Mouse (Mus musculus) ovary, postnatal 14 days (tissue): ENCODE measurements around the gene Dolpp1.

ENCODE experiments used
- DNase-seq: peaks from one replicate; pipeline ENCODE4 v3.0.0; 2022; ENCODE audit warnings: low spot score

The Dolpp1 gene

DNA sequence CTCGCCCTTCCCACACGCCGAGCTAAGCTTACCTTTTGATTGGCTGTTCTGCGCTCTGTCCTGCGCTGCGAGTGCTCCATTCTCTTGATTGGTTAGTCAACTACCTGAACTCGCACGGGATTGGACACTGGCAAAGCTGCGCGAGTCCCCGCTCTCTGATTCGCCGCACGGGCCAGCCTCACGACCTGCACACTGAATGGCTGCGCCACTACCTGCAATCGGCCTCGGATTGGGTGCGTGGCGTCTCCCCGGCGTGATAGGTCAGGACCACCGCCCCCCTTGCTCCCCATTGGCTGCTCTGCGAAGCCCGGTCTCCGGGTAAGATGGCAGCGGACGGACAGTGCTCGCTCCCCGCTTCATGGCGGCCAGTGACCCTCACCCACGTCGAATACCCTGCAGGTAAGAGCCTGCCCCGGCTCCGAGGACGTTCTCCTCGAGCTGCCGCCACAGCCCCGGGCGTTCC, at the start of gene Dolpp1:
TSS of gene Dolpp1 (plus strand) at position 141 of the 463 bp plus-strand sequence.
- peak; percentile 93 for DNase-seq

DNA sequence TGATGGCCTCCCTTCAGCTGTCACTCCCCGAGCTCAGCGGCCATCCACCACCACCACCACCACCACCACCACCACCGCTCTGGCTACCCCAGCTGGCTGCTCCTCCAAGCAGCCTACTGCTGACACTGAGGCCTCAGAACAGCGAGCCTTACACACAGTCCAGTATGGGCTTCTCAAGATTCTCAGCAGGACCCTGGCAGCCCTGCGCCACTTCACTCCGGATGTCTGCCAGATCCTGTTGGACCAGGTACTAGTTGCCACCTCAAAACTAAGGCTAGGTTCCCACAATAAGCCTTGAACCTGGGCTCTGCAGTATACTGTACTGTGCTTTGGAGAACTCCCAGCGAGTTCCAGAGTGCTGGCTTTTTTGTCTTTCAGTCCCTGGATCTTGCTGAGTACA, 49.5 kb upstream of the Dolpp1 start:
- DNase-seq, result no peak

DNA sequence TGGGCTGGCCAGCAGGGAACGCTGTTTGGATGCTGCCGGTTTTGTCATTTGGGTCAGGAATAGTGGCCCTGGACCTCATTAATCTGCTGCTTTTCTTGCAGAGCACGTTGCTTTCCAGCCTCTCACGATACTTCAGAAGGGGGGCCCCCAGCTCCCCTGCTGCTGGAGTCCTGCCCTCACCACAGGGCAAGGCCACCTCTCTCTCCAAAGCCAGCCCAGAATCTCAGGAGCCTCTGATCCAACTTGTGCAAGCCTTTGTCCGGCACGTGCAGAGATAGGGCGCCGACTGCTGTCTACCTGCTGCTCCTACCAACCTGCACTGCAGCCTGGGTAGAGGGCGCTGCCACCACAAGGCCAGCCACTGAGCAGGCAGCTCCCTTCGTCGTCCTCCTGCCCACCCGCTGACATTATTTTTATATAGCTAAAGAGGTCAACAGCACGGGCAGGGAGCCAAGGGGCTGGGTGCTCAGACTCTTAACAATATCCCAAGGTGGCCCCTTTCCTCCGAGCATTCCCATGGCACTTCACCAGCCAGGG, 48.4 kb upstream of the Dolpp1 start:
- DNase-seq, result no peak

DNA sequence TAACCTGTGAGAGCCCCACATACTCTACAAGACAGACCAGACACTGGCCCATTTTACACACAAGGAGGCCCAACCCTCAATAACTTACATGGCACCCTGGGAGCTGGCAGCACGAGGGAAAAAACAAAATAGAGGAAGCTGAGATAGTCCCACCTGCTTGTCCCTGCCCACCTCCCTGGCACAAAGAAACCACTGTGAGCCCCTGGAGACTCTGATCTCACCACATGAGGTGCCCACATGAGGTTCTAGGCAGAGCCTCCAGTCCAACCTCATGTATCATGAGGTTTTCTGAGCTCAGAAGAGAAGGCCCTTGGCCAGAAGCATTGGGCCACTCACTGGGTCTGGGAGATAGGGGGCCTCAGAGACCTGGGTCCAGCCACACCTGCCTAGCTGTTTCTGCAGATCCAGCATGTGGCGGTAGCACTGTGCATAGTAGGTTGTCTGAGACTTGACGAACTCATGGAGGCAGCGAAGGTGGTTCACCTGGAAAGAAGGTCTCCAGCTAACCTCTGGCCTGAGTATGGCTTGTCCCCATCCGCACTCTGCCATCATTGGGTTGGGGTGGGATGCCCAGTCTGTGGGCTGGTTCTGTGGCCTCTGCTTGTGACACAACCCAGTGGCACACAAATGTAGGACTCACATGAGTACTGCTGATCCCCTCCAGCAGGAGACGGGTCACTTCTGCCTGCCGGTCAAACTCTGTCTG, 45.9 kb upstream of the Dolpp1 start:
- no peak for DNase-seq

DNA sequence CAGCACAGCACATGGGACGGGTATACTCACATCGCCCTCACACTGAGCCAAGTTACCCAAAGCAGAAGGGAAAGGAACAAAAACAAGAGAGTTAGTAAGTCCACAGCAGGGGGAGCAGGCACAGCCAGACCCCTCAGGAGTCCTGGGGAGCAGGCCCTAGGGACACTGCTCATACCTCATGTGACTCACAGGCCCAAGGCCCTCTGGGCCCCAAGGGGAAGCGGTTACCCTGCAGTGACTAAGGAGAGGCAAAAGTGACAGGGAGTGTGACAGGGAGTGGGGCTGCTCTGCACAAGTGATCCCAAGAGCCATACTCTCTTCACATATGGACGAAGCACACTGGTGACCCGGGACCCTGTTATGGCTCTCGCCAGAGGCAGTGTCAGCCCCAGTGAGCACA, 42.9 kb upstream of the Dolpp1 start:
- DNase-seq, result no peak

DNA sequence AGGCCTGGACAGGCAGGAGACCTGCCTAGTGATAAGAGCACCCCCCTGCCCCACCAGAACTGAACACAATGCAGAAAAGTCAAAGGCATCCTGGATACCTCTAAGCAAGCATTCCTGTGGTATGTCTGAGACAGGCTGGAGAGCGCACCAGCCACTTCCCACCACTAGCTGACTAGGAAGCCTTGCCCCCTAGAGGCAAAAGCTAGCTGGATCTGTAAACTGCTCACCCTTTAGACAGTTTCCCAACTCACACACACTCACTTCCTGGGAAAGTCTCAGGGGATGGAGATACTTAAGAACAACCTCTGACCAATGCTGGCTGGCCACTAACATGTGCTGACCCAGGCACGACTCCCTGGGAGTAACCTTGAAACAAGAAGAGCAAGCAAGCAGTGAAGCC, 40.9 kb upstream of the Dolpp1 start:
- DNase-seq, result no peak

DNA sequence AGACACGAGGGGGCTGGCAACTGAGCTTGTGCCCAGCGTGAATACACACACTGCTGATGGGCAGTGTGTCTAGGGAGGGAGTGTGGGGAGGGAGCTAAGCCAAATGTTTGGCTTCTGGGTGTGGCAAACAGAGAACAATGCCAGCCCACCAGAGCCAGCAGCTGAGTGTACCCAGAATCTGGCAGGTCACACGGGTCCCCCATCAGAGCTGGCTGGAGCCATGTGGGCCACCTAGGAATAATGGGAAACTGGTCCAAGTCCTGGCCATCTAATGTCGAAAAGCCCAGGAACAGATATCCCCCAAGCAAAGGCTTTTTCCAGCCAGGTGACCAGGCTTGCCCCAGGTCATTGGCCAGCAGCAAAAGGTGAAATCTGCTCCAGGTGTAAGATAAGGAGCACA, 36.2 kb upstream of the Dolpp1 start:
- no peak for DNase-seq

DNA sequence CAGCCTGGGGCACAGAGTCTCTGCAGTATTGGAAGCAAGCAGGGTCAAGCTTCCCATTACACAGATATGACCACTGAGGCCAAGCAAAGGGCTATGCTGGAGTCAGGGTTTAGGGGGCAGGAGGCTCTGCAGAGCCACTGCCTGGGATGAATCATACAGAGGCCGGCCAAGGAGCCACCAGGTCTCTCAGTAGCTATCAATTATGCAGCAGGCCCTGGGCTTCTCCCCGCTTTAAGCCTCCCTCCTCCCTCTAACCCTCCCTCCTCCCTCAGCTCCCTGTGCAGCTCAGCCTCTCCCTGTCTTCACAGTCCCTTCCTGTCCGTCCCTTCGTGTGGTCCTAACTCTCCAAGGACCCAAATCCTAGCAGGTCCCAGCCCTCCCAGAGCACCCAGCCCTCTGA, 35.8 kb upstream of the Dolpp1 start:
- no peak for DNase-seq

DNA sequence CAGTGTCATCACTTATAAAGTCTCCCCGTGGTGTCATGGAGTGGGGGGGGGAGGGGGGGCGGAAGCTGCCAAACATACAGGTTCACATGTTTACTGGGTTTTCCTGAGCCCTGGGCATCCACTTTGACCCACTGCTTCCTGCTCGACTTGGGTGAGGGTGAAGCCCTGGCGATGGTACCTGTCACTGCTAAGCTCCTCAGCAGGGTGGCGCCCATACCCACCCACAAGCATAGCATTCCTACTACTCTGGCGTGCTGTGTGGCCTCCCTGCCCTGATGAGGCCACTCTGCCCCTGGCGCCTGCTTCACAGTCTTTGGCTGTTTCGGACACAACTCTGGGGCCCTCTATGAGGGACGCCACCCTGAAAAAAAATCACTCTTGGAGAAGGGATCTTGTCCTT, 35.1 kb upstream of the Dolpp1 start:
- DNase-seq, result no peak

DNA sequence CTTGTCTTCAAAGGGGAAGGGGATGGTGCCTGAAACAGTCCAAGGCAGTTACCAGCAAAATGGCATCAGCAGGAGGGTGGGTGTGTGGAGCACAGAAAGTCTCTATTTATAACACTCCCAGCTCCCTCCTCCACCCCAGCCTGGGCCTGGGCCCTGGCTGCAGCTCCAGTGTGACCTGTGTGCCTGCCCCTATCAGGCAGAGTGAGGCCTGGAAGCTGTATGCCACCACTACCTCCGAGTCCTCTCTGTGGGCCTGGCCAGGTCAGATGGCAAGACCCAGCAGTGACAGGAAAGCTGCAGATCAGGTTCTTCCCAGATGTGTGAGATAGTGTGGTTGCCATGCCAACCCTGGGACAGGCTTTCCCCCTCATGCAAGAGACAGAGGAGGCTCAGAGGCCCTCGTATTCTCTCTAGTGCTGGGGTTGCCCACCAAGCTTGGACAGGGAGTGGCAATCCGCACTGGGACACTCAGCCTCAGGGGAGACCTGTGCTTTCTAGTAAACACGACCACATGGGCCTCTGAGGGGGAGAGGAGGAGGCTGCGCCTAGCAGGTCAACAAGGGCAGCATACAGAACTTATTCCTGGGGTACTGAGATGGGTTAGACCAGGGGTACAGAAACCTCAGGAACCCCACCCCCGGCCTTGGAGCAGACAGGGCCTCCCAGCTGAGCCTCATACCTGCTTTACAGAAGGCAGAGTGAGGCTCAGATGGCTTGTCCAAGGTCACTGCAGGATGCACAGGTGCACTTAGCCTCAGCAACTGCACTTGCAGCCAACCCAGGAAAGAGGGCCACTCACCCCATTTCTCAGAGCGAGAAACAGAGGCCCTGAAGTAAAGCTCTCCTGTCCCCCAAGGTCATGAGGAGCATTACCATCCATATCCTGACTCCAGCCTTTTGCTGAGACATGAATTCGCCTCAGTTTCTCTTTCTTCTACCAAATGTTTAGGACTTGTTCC, 34.2 kb upstream of the Dolpp1 start:
- DNase-seq, result no peak

DNA sequence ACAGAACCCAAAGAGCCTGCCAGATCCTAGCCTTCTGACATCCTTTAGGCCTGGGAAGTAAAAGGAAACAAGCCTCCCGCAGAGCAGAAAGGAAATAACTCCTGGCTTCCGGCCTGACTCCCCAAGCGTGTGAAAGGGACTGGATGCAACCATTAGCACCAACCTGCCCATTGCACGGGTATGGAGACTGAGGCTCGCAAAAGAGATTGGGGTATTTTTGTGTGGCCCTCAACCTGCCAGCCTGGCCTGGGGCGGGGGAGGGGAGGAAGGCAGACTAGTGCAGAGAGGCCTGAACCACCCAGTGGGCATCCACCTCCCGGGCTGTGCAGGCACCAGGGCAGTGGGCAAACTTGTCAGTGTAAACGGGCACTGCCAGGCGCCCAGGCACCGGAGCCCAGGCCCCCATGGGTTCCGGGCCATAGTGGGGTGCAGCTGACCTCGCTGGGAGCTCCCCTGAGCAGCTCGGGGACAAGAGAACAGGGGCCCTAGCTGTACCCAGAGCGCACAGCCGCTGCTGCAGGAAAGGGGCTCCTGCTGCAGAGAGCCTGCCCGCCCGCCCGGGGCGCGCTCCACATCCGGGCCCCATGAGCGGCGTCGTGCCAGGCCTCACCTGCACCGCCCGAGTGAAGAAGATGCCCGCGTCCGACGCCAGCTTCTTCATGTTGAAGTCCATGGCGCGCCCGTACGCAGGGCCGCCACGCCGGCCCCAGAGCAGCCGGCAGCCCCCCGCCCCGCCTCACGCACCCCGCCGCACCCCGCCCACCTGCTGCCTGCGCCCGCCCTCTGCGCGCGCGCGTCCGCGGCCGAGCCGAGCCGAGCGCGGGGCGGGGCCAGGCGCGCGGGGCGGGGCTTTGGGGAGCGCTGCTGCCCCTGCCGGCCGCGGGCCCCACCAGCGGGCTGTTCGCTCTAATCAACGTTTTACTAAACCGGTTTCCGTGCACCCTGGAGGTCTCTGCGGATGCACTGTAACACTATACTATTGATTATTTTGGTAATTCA, 33.2 kb upstream of the Dolpp1 start, which contains the start of gene Sh3glb2:
TSS of gene Sh3glb2 (minus strand) at position 805 of the 999 bp plus-strand sequence.
- peak; percentile 78 for DNase-seq

DNA sequence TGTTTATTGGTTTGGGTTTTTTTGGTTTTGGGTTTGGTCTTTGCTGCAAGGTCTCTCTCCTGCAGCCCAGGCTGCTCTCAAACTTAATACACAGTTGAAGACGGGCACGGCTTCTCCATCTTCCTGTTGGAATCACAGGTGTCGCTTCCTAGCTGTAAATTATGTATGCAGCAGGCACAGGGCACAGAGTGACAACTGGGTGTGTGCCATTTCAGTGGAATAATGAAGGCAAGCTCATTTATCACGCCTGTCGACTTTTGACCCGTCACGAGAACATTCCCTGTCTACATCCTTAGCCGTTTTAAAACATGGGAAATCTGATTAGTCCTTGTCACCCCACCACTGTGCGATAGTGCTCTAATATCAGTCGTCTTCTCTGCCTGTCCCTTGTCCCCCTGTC, 31.4 kb upstream of the Dolpp1 start:
- no peak for DNase-seq

DNA sequence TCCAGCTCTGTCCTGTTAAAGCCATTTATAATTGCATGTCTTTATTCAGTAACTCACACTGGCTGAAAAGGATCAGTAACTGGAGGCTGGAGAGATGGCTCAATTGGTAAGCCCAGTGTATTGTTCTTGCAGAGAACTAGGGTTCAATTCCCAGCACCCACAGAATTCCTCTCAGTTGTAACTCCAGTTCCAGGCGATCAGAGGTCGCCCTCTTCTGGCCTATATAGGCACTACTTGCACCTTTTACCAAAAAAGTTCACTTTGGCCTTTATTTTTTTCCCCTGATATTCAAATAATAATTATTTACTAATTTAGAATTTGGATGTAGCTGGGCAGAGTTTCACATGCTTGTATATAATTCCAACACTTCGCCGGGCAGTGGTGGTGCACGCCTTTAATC, 29.2 kb upstream of the Dolpp1 start:
- no peak for DNase-seq

DNA sequence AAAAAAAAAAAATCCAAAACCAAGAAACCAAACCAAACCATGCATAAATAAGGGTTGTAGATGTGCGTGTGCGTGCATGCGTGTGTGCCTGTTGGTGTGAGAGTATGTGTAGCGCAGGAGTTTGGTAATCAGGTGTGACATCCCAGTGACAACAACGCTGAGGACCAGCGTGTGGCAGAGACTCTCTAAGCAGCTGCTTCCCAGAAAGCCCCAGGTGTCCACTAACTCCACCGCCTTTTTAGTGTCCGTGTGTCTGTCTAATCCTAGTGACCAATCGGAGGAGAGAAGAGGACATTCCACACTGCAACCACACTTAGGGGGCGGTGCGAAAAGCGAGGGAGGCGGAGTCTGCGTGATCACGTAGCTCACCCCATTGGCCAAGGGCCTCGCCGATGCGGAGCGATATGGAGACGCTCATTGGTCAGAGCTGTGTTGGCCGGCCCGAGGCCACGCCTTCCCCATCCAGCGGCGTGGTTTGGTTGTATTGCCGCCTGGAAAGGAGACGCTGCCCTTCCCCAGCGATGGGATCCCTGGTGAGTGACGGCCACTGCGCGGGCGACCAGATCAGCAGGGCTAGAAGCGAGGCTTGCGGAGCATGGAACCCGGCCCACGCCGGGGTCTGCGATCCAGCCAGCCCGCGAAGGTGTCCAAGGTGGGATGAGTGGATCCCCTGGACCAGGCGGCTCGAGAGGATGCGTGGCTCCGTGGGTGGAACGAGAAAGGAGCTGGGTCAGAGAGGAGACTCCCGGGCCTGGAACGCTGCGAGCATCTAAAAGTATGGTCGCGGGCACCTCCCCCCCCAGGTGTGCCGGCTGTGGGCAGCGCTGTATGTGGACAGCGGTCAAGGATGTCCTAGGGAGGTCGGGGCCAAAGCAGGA, 28.0 kb upstream of the Dolpp1 start, which contains the start of gene Miga2:
TSS of gene Miga2 (plus strand) at position 461 of the 878 bp plus-strand sequence.
- DNase-seq, result peak; percentile 97

DNA sequence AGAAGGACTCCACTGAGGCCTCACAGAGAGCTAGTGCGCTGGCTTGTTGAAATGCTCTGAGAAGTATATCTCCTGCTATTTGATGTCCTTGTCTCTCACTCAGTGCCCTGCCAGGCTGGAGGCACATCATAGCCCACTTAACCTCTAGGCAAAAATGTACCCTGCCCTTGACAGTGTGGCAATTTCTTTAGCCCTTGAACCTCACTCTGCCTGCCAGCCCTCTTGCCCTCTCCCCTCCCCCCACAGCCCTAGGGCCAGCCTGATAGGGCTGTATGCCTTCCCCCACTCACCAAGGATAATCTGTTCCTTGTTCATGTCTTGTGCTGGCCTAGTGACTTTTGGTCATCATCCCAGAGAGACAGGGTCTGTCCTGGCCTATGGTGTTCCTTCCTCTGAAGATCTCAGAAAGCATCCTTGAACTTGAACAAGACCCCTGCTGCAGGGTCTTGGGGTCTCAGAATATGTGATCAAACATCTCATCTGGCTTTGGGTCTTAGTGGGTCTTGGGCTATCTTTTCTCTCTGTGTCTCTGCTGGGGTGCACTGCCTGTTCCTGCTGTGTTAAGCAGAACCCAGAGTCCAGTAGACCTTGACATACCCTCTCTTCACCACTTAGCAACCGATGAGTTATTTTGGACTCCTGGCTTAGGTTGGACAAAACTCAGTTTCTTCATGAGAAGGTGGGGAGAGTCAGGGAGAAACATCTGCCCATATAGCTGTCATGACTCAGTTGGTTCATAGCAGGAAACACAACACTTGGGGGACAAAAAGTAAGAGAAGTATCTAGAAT, 26.6 kb upstream of the Dolpp1 start:
- no peak for DNase-seq

DNA sequence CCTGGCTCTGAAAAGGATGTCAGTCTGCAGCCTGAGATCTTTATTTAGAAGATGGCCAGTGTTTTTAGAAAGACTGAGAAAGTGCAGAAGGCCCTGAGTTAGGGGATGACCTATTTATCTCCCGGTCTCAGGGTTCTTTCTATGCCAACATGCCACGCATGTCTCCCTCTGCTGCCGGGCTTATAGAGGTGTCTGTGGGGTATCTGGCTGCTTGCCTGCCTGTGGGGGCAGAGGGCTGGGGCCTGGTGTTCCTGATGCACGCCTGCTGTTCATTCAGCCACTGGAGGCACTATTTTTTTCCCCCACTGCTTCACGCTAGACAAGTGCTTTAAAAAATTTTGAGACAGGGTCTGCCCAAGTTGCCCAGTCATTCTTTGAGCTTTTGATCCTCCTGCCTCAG, 25.9 kb upstream of the Dolpp1 start:
- no peak for DNase-seq

DNA sequence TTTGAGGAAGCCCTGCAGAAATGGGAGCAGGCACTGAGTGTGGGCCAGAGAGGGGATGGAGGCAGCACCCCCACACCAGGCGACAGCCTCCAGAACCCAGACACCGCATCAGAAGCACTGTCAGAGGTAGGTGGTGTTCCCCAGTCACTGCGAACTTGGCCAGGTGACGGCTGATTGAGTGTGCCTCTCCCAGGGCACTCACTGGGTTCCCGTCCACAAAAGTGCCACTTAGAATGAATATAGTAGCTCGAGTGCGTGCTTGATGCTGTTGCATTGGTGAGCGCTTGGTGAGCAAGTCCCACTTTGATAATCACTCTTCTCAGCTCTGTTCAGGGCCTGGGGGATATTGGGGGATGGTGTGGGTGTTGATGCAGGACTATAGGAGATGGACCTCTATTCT, 20.5 kb upstream of the Dolpp1 start:
- no peak for DNase-seq

DNA sequence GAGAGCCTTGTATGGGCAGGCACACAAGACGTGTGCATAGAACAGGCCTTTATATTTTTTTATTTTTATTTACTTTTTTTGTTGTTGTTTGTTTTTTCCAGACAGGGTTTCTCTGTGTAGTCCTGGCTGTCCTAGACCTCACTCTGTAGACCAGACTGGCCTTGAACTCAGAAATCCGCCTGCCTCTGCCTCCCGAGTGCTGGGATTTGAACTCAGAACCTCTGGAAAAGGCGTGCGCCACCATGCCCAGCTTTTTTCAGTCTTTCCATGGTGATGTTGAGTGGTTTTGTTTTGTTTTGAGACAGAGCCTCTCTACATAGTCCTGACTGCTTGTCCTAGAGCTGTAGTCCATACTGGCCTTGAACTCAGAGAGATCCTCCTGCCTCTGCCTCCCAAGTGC, 19.3 kb upstream of the Dolpp1 start:
- DNase-seq, result no peak

DNA sequence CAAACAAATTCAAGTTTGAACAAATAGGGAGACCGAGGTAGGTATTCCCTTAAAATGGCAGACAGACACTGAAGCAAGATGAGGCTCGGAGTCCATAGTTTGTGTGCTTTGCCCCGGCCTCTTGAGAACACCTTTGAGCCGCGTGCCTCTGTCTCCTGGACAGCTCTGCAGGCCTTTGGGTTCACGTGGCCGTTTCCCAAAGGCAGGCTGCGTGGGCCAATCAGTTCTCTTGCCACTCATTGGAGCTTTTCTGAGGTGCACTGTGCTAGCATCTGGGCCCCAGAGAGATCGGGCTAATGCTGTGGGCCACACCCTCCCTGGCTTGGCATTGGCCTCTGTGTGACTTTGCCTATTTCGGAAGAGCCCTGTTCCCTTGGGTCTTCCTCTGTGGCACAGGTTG, 16.2 kb upstream of the Dolpp1 start:
- no peak for DNase-seq

DNA sequence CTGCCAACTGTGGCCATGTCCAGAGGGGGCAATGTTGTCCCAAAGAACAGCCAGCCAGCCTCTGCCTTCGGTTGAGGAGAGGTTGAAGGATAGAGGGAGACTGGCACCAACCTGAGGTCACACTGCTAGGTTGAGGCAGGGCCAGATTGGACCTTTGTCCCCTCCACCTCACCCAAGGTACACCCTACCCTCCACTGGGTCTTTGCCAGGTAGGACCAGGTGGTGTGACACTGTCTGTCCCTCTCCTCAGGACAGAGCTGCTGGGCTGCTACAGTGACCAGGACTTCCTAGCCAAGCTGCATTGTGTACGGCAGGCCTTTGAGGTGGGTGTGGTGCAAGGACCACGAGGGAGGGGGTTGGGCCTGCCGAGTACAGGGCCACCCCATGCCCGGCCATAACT, 14.3 kb upstream of the Dolpp1 start:
- DNase-seq, result no peak
